7 mouse cellular contexts compared by ENCODE assay signal in genomic region chr10:127196392-127196791, GRCm38 (mm10). TPM values are rescaled to one million over a fixed set of nuclear protein-coding genes. Genes with fewer than 3 reads are reported as not detected.
DNase-seq lines count a peak whose midpoint lies in the region; ATAC-seq lines count a peak whose summit lies in the region.

No protein-coding gene starts in this region.

- intact Hi-C loops in heart, postnatal 14 days (cut with DNase I) = no loop called here

- peak; percentile 86 for DNase-seq in Muller cell, postnatal 12 days (ENCODE audit: inconsistent ontology term)
- peak; percentile 67 for DNase-seq in forebrain, embryonic 14.5 days (ENCODE audit: low spot score)
- DNase-seq in heart, postnatal 14 days = peak; percentile 67 to 74
- peak; percentile 73 to 83 for DNase-seq in kidney, postnatal 4 days
- DNase-seq in lung, postnatal 36 days = peak; percentile 74
- DNase-seq in telencephalon, adult 2 months (ENCODE audit: low read depth, low spot score) = peak; percentile 79

- peak overlapping the region; percentile 86 for H3K27ac ChIP-seq in brown adipose tissue, adult 24 weeks (replicated peaks; ENCODE audit: low read depth, low read length)
- peak overlapping the region; percentile 88; the same call in 1 of the 2 replicates for H3K27ac ChIP-seq in forebrain, embryonic 14.5 days (ENCODE audit: low read depth, low read length)

- no peaks in the 10 kb centered on the region for H3K27me3 ChIP-seq in forebrain, embryonic 14.5 days (replicated peaks; ENCODE audit: control insufficient read depth, insufficient read depth, low read length)

- H3K4me2 ChIP-seq in forebrain, embryonic 14.5 days (ENCODE audit: low read length) = peak overlapping the region; percentile 77

- H3K9me3 ChIP-seq in forebrain, embryonic 14.5 days (replicated peaks; ENCODE audit: control insufficient read depth, low read length) = no peaks in the 10 kb centered on the region

- H3K4me1 ChIP-seq in brown adipose tissue, adult 24 weeks (ENCODE audit: control insufficient read depth, insufficient read depth, insufficient read length, low read length) = no peaks in the 10 kb centered on the region
- H3K4me1 ChIP-seq in forebrain, embryonic 14.5 days (ENCODE audit: control insufficient read depth, insufficient read depth, low read length) = peaks cover 13% of the 10 kb centered on the region

- H3K9ac ChIP-seq in forebrain, embryonic 14.5 days (ENCODE audit: low read length) = peak overlapping the region; percentile 98

- 3% methylated on average over 5 of the region's 5 CpGs for WGBS in forebrain, embryonic 14.5 days

- peaks cover 47% of the 10 kb centered on the region for H3K36me3 ChIP-seq in forebrain, embryonic 14.5 days (ENCODE audit: control insufficient read depth, insufficient read depth, low read length)

- H3K4me3 ChIP-seq in brown adipose tissue, adult 24 weeks (ENCODE audit: insufficient read depth, low read depth, low read length) = peak overlapping the region; percentile 71
- H3K4me3 ChIP-seq in forebrain, embryonic 14.5 days (ENCODE audit: low read depth, low read length) = peak overlapping the region; percentile 95

- ATAC-seq in forebrain, embryonic 14.5 days = peak; percentile 46

RNA-seq across cellular contexts. Expression of gene Dtx3, which starts 0.9 kb away (rescaled TPM):
- polyA plus RNA-seq in brown adipose tissue, adult 24 weeks (2012; ENCODE audit: insufficient read depth, insufficient read length, missing spikeins) = 5.0 and 5.8 TPM in 2 replicates
- polyA plus RNA-seq in forebrain, embryonic 14.5 days (2014; fragmentation: Nextera tagmentation; extraction: Ambion mirVana) = 148 and 187 TPM in 2 replicates
- 10 to 100 TPM; 36.1 to 43.4 TPM for total RNA-seq in heart, postnatal 14 days (2021)

RNA-seq across cellular contexts. Expression of gene Arhgef25, which starts 6.5 kb away (rescaled TPM):
- 2.0 and 4.0 TPM in 2 replicates for polyA plus RNA-seq in brown adipose tissue, adult 24 weeks (2012; ENCODE audit: insufficient read depth, insufficient read length, missing spikeins)
- polyA plus RNA-seq in forebrain, embryonic 14.5 days (2014; fragmentation: Nextera tagmentation; extraction: Ambion mirVana) = 21.4 and 22.9 TPM in 2 replicates
- 10 to 100 TPM; 17.0 to 17.9 TPM for total RNA-seq in heart, postnatal 14 days (2021)

RNA-seq across cellular contexts. Expression of gene Pip4k2c, which starts 15.0 kb away (rescaled TPM):
- 15.4 and 18.5 TPM in 2 replicates for polyA plus RNA-seq in brown adipose tissue, adult 24 weeks (2012; ENCODE audit: insufficient read depth, insufficient read length, missing spikeins)
- polyA plus RNA-seq in forebrain, embryonic 14.5 days (2014; fragmentation: Nextera tagmentation; extraction: Ambion mirVana) = 15.3 and 17.4 TPM in 2 replicates
- total RNA-seq in heart, postnatal 14 days (2021) = 10 to 100 TPM; 22.8 to 23.1 TPM

RNA-seq across cellular contexts. Expression of gene Slc26a10, which starts 15.9 kb away (rescaled TPM):
- 1.0 and 4.8 TPM in 2 replicates for polyA plus RNA-seq in brown adipose tissue, adult 24 weeks (2012; ENCODE audit: insufficient read depth, insufficient read length, missing spikeins)
- 0.69 and 0.95 TPM in 2 replicates for polyA plus RNA-seq in forebrain, embryonic 14.5 days (2014; fragmentation: Nextera tagmentation; extraction: Ambion mirVana)
- total RNA-seq in heart, postnatal 14 days (2021) = 10 to 100 TPM; 45.5 to 66.9 TPM

RNA-seq across cellular contexts. Expression of gene B4galnt1, which starts 31.4 kb away (rescaled TPM):
- polyA plus RNA-seq in brown adipose tissue, adult 24 weeks (2012; ENCODE audit: insufficient read depth, insufficient read length, missing spikeins) = 0.95 and 1.8 TPM in 2 replicates
- 30.7 and 46.8 TPM in 2 replicates for polyA plus RNA-seq in forebrain, embryonic 14.5 days (2014; fragmentation: Nextera tagmentation; extraction: Ambion mirVana)
- total RNA-seq in heart, postnatal 14 days (2021) = 1 to 10 TPM; 2.9 to 3.8 TPM

Comparison
In these comparisons a context has a peak if more than half of its experiments do, and no peak if none do; other contexts are left out.
1. Peak in every context shown above with its lines: DNase-seq, ATAC-seq, H3K4me3 ChIP-seq and H3K27ac ChIP-seq.
2. RNA of gene Dtx3, which starts 0.9 kb away (polyA plus RNA-seq): 148 to 187 TPM in forebrain, embryonic 14.5 days; 5.0 to 5.8 TPM in brown adipose tissue, adult 24 weeks; every median in the first group is over 10 times any median in the second.